Mouse (Mus musculus) stomach, embryonic 16.5 days (tissue): ENCODE results near the gene Vmn2r34. TPM values are rescaled to one million over a fixed set of nuclear protein-coding genes. Genes with fewer than 3 reads are reported as not detected.
"Not testable (repeated sequence)": the region's sequence is repeated elsewhere in the genome, so short reads cannot be mapped to it uniquely, and the experiment has no call there.

Source experiments
- ATAC-seq: fragments of 200-750 bp; cut with Nextera tagmentation; 2 replicates; pipeline ENCODE4 v1.8.0; 2017; ENCODE audit warnings: moderate number of reproducible peaks, moderate TSS enrichment; ENCODE audit not compliant: insufficient read depth, low FRiP score
- H3K27ac ChIP-seq: fragments of 300-500 bp; sonication (generic); 2 replicates; pipeline ENCODE4 v1.5.1; 2014; ENCODE audit warnings: low read length
- H3K27me3 ChIP-seq: fragments of 300-500 bp; sonication (generic); 2 replicates; pipeline ENCODE4 v1.6.1; 2014; ENCODE audit warnings: low read length, control low read depth, mixed read lengths; ENCODE audit not compliant: control insufficient read depth, insufficient read depth
- H3K36me3 ChIP-seq: fragments of 300-500 bp; sonication (generic); 2 replicates; pipeline ENCODE4 v1.6.1; 2014; ENCODE audit warnings: low read length; ENCODE audit not compliant: control insufficient read depth, insufficient read depth
- H3K4me1 ChIP-seq: fragments of 300-500 bp; sonication (generic); 2 replicates; pipeline ENCODE4 v1.6.1; 2014; ENCODE audit warnings: low read length, control low read depth, mixed read lengths; ENCODE audit not compliant: control insufficient read depth, insufficient read depth
- H3K4me2 ChIP-seq: fragments of 300-500 bp; sonication (generic); 2 replicates; pipeline ENCODE4 v1.6.1; 2014; ENCODE audit warnings: low read depth, low read length, mixed read lengths
- H3K4me3 ChIP-seq: fragments of 300-500 bp; sonication (generic); replicated peaks from 2 replicates; pipeline ENCODE4 v1.5.1; 2014; ENCODE audit warnings: mild to moderate bottlenecking, low read length
- H3K9ac ChIP-seq: fragments of 300-500 bp; sonication (generic); 2 replicates; pipeline ENCODE4 v1.6.1; 2014; ENCODE audit warnings: low read length
- H3K9me3 ChIP-seq: fragments of 300-500 bp; sonication (generic); replicated peaks from 2 replicates; pipeline ENCODE4 v1.6.1; 2016; ENCODE audit warnings: low read length, control low read depth; ENCODE audit not compliant: control insufficient read depth
- whole genome bisulfite sequencing: fragments of 180-500 bp; shearing (Covaris S2); extraction: QIAGEN DNeasy Blood & Tissue Kit; methylation state at CpG from one replicate; pipeline ENCODE4 v1.1.7; 2014; 5-methylcytosine and 5-hydroxymethylcytosine counted together
- polyA plus RNA-seq: library from polyadenylated mRNA; unstranded; fragments of >200 nt; fragmentation: Nextera tagmentation; extraction: Ambion mirVana; gene quantifications from 2 replicates; pipeline ENCODE4 v1.2.1, GENCODE M21; 2015

Vmn2r34 gene
- not detected in 2 replicates for polyA plus RNA-seq

DNA sequence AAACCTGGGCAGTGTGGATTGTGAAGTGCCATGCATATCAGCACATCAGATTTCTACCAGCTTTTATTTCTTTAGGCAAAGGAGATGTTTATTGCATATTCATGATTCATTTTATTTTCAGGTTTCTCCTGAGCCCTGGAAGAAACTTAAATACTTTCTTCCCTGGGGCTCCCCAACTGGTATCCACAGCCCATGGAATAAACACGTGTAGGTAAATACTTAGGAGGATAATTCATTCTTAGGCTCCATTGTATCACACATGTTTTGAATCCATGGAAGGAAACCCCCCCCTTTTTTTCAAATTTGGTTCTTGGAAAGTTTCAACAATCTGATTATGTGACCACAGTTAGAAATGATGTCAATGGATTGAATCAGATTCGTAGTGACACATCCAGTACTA is at the start of gene Vmn2r34:
Gene Vmn2r34 (minus strand): TSS at position 101 of the 400 bp plus-strand sequence.
- not testable (repeated sequence) for H3K4me2 ChIP-seq, H3K36me3 ChIP-seq, ATAC-seq, H3K27me3 ChIP-seq, H3K4me1 ChIP-seq, H3K4me3 ChIP-seq, H3K27ac ChIP-seq, H3K9ac ChIP-seq, H3K9me3 ChIP-seq
- no CpG with 5 or more reads among the region's 2 CpGs for WGBS

DNA sequence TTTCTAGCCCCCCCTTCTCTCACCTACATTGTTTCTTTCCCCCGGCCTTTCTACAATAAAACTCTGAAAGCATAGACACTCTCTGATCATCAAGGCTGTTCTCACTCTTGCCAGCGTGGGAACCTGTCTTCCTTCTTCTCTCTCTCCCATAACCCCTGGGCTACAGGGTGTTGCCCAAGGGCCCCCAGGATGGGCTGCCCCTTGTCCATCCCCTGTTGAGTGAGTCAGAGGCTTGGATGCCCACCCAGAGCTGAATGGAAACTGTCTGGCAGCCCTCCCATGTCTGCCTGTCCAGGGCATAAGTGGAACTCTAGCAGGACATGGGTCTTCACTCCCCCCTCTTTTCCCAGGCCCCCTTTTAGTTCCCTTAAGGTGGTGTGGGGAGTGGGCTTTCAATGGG is 15.3 kb downstream of the Vmn2r34 start:
- H3K9ac ChIP-seq, H3K27ac ChIP-seq, ATAC-seq, H3K4me2 ChIP-seq, H3K4me1 ChIP-seq, H3K9me3 ChIP-seq, H3K27me3 ChIP-seq, H3K4me3 ChIP-seq, H3K36me3 ChIP-seq: not testable (repeated sequence)
- 75% methylated on average over 2 of the region's 2 CpGs for WGBS

Other genes with a start within 250 kb of the Vmn2r34 start
- not detected in 2 replicates for gene Vmn2r32, start 209.5 kb downstream of the Vmn2r34 start, polyA plus RNA-seq
- gene Vmn2r33, start 122.7 kb downstream of the Vmn2r34 start, polyA plus RNA-seq, result not detected in 2 replicates
- gene Vmn2r35, start 130.4 kb upstream of the Vmn2r34 start, polyA plus RNA-seq, result not detected in 2 replicates
- not detected in 2 replicates for gene Vmn2r36, start 213.0 kb upstream of the Vmn2r34 start, polyA plus RNA-seq